Mouse (Mus musculus): ENCODE measurements around the gene Stx18.

Stx18 gene

GRCm38 (mm10) chr5:38038710-38039592 lies at the start of gene Stx18:
Gene Stx18 (plus strand): TSS chr5:38038742.
- DNase-seq: peak; percentile 93

- no peak for DNase-seq
These were observed 46.2 kb upstream of the Stx18 start for GRCm38 (mm10) chr5:37992346-37992745.

GRCm38 (mm10) chr5:37998805-37999204 lies 39.7 kb upstream of the Stx18 start:
- DNase-seq: no peak

- no peak for DNase-seq
These were observed 36.0 kb upstream of the Stx18 start for GRCm38 (mm10) chr5:38002573-38002972.

- no peak for DNase-seq
These were observed 33.8 kb upstream of the Stx18 start for GRCm38 (mm10) chr5:38004746-38005145.

- peak; percentile 77 for DNase-seq
These were observed 31.9 kb upstream of the Stx18 start for GRCm38 (mm10) chr5:38006415-38007347.

- DNase-seq: no peak
These were observed 29.5 kb upstream of the Stx18 start for GRCm38 (mm10) chr5:38009071-38009470.

- no peak for DNase-seq
These were observed 23.6 kb upstream of the Stx18 start for GRCm38 (mm10) chr5:38014916-38015315.

GRCm38 (mm10) chr5:38016945-38017344 lies 21.6 kb upstream of the Stx18 start:
- DNase-seq: no peak

GRCm38 (mm10) chr5:38027656-38028055 lies 10.9 kb upstream of the Stx18 start:
- DNase-seq: no peak

GRCm38 (mm10) chr5:38038274-38038673 lies 268 bp upstream of the Stx18 start:
- DNase-seq: peak; percentile 29

GRCm38 (mm10) chr5:38039796-38040195 lies 1.3 kb downstream of the Stx18 start:
- no peak for DNase-seq

GRCm38 (mm10) chr5:38044923-38045322 lies 6.4 kb downstream of the Stx18 start:
- DNase-seq: no peak

- DNase-seq: no peak
These were observed 9.6 kb downstream of the Stx18 start for GRCm38 (mm10) chr5:38048177-38048576.

GRCm38 (mm10) chr5:38061051-38061450 lies 22.5 kb downstream of the Stx18 start:
- DNase-seq: peak; percentile 78

- peak; percentile 67 for DNase-seq
These were observed 24.2 kb downstream of the Stx18 start for GRCm38 (mm10) chr5:38062709-38063108.

GRCm38 (mm10) chr5:38063339-38063738 lies 24.8 kb downstream of the Stx18 start:
- no peak for DNase-seq

GRCm38 (mm10) chr5:38064043-38064575 lies 25.6 kb downstream of the Stx18 start:
- DNase-seq: no peak

GRCm38 (mm10) chr5:38064701-38065100 lies 26.2 kb downstream of the Stx18 start:
- DNase-seq: no peak

- DNase-seq: no peak
These were observed 26.9 kb downstream of the Stx18 start for GRCm38 (mm10) chr5:38065454-38065853.

GRCm38 (mm10) chr5:38066606-38067005 lies 28.1 kb downstream of the Stx18 start:
- no peak for DNase-seq

GRCm38 (mm10) chr5:38076326-38076725 lies 37.8 kb downstream of the Stx18 start:
- DNase-seq: no peak

- no peak for DNase-seq
These were observed 40.0 kb downstream of the Stx18 start for GRCm38 (mm10) chr5:38078575-38078974.
